9 mouse cellular contexts compared by ENCODE assay signal in genomic region chr4:128947326-128947933, GRCm38 (mm10). TPM values are rescaled to one million over a fixed set of nuclear protein-coding genes. Genes with fewer than 3 reads are reported as not detected.
DNase-seq lines count a peak whose midpoint lies in the region; ATAC-seq and TF ChIP-seq lines count a peak whose summit lies in the region.
"Had no signal": no experiment of that assay in that cellular context is flagged by ENCODE, and none has a peak within 500 bp of the region (broad histone marks: within the 10 kb centered on the region; RNA-seq: fewer than 3 reads in every experiment).

No protein-coding gene starts in this region.

- H3K27me3 ChIP-seq in forebrain, embryonic 12.5 days = no peaks in the 10 kb centered on the region
- peaks cover 4% of the 10 kb centered on the region; the same call in 1 of the 2 replicates for H3K27me3 ChIP-seq in liver, embryonic 14.5 days (ENCODE audit: control insufficient read depth, insufficient read depth, low read length)
- H3K27me3 ChIP-seq: Patski had no signal

- 19% methylated on average over 18 of the region's 18 CpGs for WGBS in forebrain, embryonic 12.5 days
- WGBS in liver, embryonic 14.5 days (ENCODE audit: insufficient replicate concordance) = 15% methylated on average over 18 of the region's 18 CpGs

- intact Hi-C loops in heart, postnatal 36 days (cut with DNase I) = no loop called here
- intact Hi-C loops in left cerebral cortex, adult 2 months (cut with DNase I) = no loop called here

- no peak for ATAC-seq in forebrain, embryonic 12.5 days (ENCODE audit: low FRiP score)
- ATAC-seq in liver, embryonic 14.5 days (ENCODE audit: insufficient read depth) = peak; percentile 43; the same call in 1 of the 2 replicates
- ATAC-seq: Patski had no signal

- H3K27ac ChIP-seq in forebrain, embryonic 12.5 days = no peak overlapping the region
- H3K27ac ChIP-seq in liver, embryonic 14.5 days = no peak overlapping the region
- no peak overlapping the region for H3K27ac ChIP-seq in left cerebral cortex, adult 2 months

- no peak overlapping the region for H3K9ac ChIP-seq in forebrain, embryonic 12.5 days
- H3K9ac ChIP-seq in liver, embryonic 14.5 days (replicated peaks) = no peak overlapping the region

- H3K4me2 ChIP-seq in forebrain, embryonic 12.5 days = peak overlapping the region; percentile 34
- H3K4me2 ChIP-seq in liver, embryonic 14.5 days (ENCODE audit: low read depth) = peak overlapping the region; percentile 15; the same call in 1 of the 2 replicates

- TF ChIP-seq EP300 in liver, embryonic 14.5 days (IDR thresholded peaks at IDR 0.05; ENCODE audit: low read depth) = no peak

- TF ChIP-seq CTCF in liver, embryonic 14.5 days (IDR thresholded peaks at IDR 0.05; ENCODE audit: low read depth) = no peak
- no peak for TF ChIP-seq CTCF in left cerebral cortex, adult 2 months (IDR thresholded peaks at IDR 0.05)

- peaks cover 6% of the 10 kb centered on the region for H3K4me1 ChIP-seq in forebrain, embryonic 12.5 days
- H3K4me1 ChIP-seq in liver, embryonic 14.5 days (replicated peaks; ENCODE audit: control insufficient read depth in 2 of 2, insufficient read depth in 2 of 2, low read length in 1 of 2) = peaks cover 6 to 9% of the 10 kb centered on the region in 2 experiments; a peak in 3 of 4 replicates

- peak; percentile 90 for DNase-seq in heart, adult 11 months
- DNase-seq in heart, postnatal 36 days = no peak
- DNase-seq in ES-CJ7 (ENCODE audit: low read depth, low spot score) = peak; percentile 76
- DNase-seq in liver, embryonic 14.5 days (ENCODE audit: low read depth in 3 of 3, low spot score in 3 of 3) = no peak
- no peak for DNase-seq in ovary, postnatal 36 days (ENCODE audit: low spot score)
- no peak for DNase-seq in left cerebral cortex, adult 2 months (ENCODE audit: extremely low spot score in 1 of 2, low spot score in 2 of 2)
- DNase-seq in frontal cortex, postnatal 10 days (ENCODE audit: low spot score in 2 of 2) = no peak

- no peaks in the 10 kb centered on the region for H3K9me3 ChIP-seq in forebrain, embryonic 12.5 days
- no peaks in the 10 kb centered on the region for H3K9me3 ChIP-seq in liver, embryonic 14.5 days (ENCODE audit: control insufficient read depth, low read length)

- no peak overlapping the region for H3K4me3 ChIP-seq in forebrain, embryonic 12.5 days (replicated peaks)
- no peak overlapping the region for H3K4me3 ChIP-seq in liver, embryonic 14.5 days (ENCODE audit: insufficient read depth in 1 of 2, low read depth in 2 of 2, low read length in 2 of 2)
- no peak overlapping the region for H3K4me3 ChIP-seq in left cerebral cortex, adult 2 months

- H3K36me3 ChIP-seq in forebrain, embryonic 12.5 days (replicated peaks) = no peaks in the 10 kb centered on the region
- no peaks in the 10 kb centered on the region for H3K36me3 ChIP-seq in liver, embryonic 14.5 days (replicated peaks; ENCODE audit: control insufficient read depth, insufficient read depth, low read depth)

RNA-seq across cellular contexts. Expression of gene Azin2, which starts 14.8 kb away (rescaled TPM):
- 1 to 10 TPM; 2.4 to 3.0 TPM for total RNA-seq in heart, postnatal 36 days (2021)
- 12.0 and 15.0 TPM in 2 replicates for polyA plus RNA-seq in forebrain, embryonic 12.5 days (2016; fragmentation: Nextera tagmentation; extraction: Ambion mirVana)
- polyA plus RNA-seq in liver, embryonic 14.5 days (2012; rRNA removed) = 0.47 and 0.62 TPM in 2 replicates
- polyA plus RNA-seq in liver, embryonic 14.5 days (2014; fragmentation: Nextera tagmentation; extraction: Ambion mirVana) = 0.27 and 0.59 TPM in 2 replicates
- total RNA-seq in left cerebral cortex, adult 2 months (2021) = 10 to 100 TPM; 45.2 to 53.2 TPM

RNA-seq across cellular contexts. Expression of gene Ak2, which starts 44.3 kb away (rescaled TPM):
- 10 to 100 TPM; 67.6 to 71.0 TPM for total RNA-seq in heart, postnatal 36 days (2021)
- polyA plus RNA-seq in forebrain, embryonic 12.5 days (2016; fragmentation: Nextera tagmentation; extraction: Ambion mirVana) = 162 and 173 TPM in 2 replicates
- 44.6 and 68.3 TPM in 2 replicates for polyA plus RNA-seq in liver, embryonic 14.5 days (2012; rRNA removed)
- polyA plus RNA-seq in liver, embryonic 14.5 days (2014; fragmentation: Nextera tagmentation; extraction: Ambion mirVana) = 94.0 and 101 TPM in 2 replicates
- 10 to 100 TPM; 25.7 to 30.4 TPM for total RNA-seq in left cerebral cortex, adult 2 months (2021)

Comparison
In these comparisons a context has a peak if more than half of its experiments do, and no peak if none do; other contexts are left out.
1. DNase-seq: peak in heart, adult 11 months (single experiment) and ES-CJ7 (single experiment); none in heart, postnatal 36 days (0 of 2), liver, embryonic 14.5 days (0 of 3), ovary, postnatal 36 days (single experiment), left cerebral cortex, adult 2 months (0 of 2) and frontal cortex, postnatal 10 days (0 of 2).
2. RNA of gene Azin2, which starts 14.8 kb away (total RNA-seq): 45.2 to 53.2 TPM in left cerebral cortex, adult 2 months; 2.4 to 3.0 TPM in heart, postnatal 36 days; every median in the first group is over 10 times any median in the second.